Mouse (Mus musculus) thymus, adult 2 months (tissue): ENCODE results near the gene Gm572.

ENCODE experiments used
- CTCF ChIP-seq: fragments of 200-500 bp; IDR thresholded peaks from 2 replicates; pipeline ENCODE4 v1.5.1; 2012; ENCODE audit warnings: mild to moderate bottlenecking, control low read depth, low read length, moderate library complexity, borderline replicate concordance; ENCODE audit not compliant: control insufficient read depth, poor library complexity, insufficient read depth; ENCODE audit errors: extremely low read depth
- POLR2A ChIP-seq: fragments of 200-500 bp; IDR thresholded peaks from 2 replicates; pipeline ENCODE4 v1.6.1; 2012; ENCODE audit warnings: mild to moderate bottlenecking, low read length, control low read depth, moderate library complexity; ENCODE audit not compliant: control insufficient read depth, poor library complexity, insufficient read depth; ENCODE audit errors: extremely low read depth

- TF ChIP-seq CTCF (no peak), POLR2A (no peak)
Measured at GRCm38 (mm10) chr4:148667006-148667755, 24.1 kb downstream of the Gm572 start.
